Mouse (Mus musculus): Measurements from ENCODE around the gene Nln.

DNA sequence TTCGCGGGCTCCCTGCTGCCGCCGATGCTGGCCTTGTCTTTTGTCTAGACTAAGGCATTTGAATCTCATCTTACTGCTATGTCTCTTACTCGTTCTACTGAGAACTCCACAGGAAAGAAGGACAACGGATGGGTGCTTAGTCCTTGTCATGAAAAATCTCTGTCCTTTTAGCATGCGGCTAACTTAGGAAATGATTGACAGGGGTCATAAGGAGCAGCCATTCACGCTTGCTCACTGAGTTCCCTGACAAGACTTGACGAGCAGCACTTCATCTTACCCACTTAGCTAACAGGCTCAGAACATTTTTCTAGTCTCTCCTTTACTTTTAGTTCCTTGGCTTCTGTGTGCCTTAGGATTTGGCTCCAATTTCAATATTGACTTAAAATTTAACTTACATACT, 35.5 kb upstream of the Nln start:
- TF ChIP-seq CTCF (IDR thresholded peaks at IDR 0.05; ENCODE audit: low read depth, low read length) (no peak), POLR2A (IDR thresholded peaks at IDR 0.05; ENCODE audit: extremely low read depth, insufficient read depth, low read length) (no peak)

Data from liver, adult 2 months (tissue).